ENCODE assay signal across 8 mouse cellular contexts in genomic region chr17:11918123-11918801, GRCm38 (mm10).
DNase-seq lines count a peak whose midpoint lies in the region; ATAC-seq and TF ChIP-seq lines count a peak whose summit lies in the region.
"Had no signal": no experiment of that assay in that cellular context is flagged by ENCODE, and none has a peak within 500 bp of the region (broad histone marks: within the 10 kb centered on the region; RNA-seq: fewer than 3 reads in every experiment).

No protein-coding gene starts in this region.

- no peaks in the 10 kb centered on the region for H3K36me3 ChIP-seq in hindbrain, embryonic 10.5 days
- H3K36me3 ChIP-seq in stomach, postnatal 0 days (ENCODE audit: control insufficient read depth, insufficient read depth, low read length), result no peaks in the 10 kb centered on the region
- no peaks in the 10 kb centered on the region for H3K36me3 ChIP-seq in thymus, adult 2 months (ENCODE audit: control insufficient read depth, insufficient read depth, low read length)
- H3K36me3 ChIP-seq: embryonic facial prominence, embryonic 15.5 days had no signal

- intact Hi-C loops in left cerebral cortex, postnatal 25 days (cut with DNase I), result no loop called here

- no peak for TF ChIP-seq POLR2A in thymus, adult 2 months (IDR thresholded peaks at IDR 0.05; ENCODE audit: control insufficient read depth, extremely low read depth, insufficient read depth, low read length, poor library complexity)

- TF ChIP-seq CTCF in stomach, postnatal 0 days (IDR thresholded peaks at IDR 0.05; ENCODE audit: low read depth), result peak; percentile 64
- no peak for TF ChIP-seq CTCF in thymus, adult 2 months (IDR thresholded peaks at IDR 0.05; ENCODE audit: borderline replicate concordance, control insufficient read depth, extremely low read depth, insufficient read depth, low read length, poor library complexity)

- H3K4me2 ChIP-seq in stomach, postnatal 0 days (replicated peaks; ENCODE audit: low read depth), result no peak overlapping the region
- H3K4me2 ChIP-seq: embryonic facial prominence, embryonic 15.5 days had no signal

- no peak overlapping the region for H3K4me3 ChIP-seq in hindbrain, embryonic 10.5 days
- no peak overlapping the region for H3K4me3 ChIP-seq in stomach, postnatal 0 days (ENCODE audit: low read depth, low read length)
- H3K4me3 ChIP-seq in thymus, adult 2 months (ENCODE audit: control insufficient read depth, insufficient read depth, low read length), result no peak overlapping the region
- H3K4me3 ChIP-seq: embryonic facial prominence, embryonic 15.5 days had no signal

- H3K9ac ChIP-seq in stomach, postnatal 0 days (ENCODE audit: low read length), result no peak overlapping the region
- H3K9ac ChIP-seq: embryonic facial prominence, embryonic 15.5 days had no signal

- no peak overlapping the region for H3K27ac ChIP-seq in hindbrain, embryonic 10.5 days
- H3K27ac ChIP-seq in stomach, postnatal 0 days (replicated peaks), result no peak overlapping the region
- H3K27ac ChIP-seq in thymus, adult 2 months (ENCODE audit: control insufficient read depth, insufficient read depth, low read length), result no peak overlapping the region
- H3K27ac ChIP-seq: embryonic facial prominence, embryonic 15.5 days had no signal

- TF ChIP-seq EP300 in stomach, postnatal 0 days (optimal IDR thresholded peaks at IDR 0.05), result no peak

- H3K9me3 ChIP-seq in hindbrain, embryonic 10.5 days, result no peaks in the 10 kb centered on the region
- H3K9me3 ChIP-seq in stomach, postnatal 0 days (ENCODE audit: control insufficient read depth, low read length), result no peaks in the 10 kb centered on the region
- H3K9me3 ChIP-seq: embryonic facial prominence, embryonic 15.5 days had no signal

- peaks cover 20% of the 10 kb centered on the region for H3K27me3 ChIP-seq in hindbrain, embryonic 10.5 days (ENCODE audit: insufficient read depth, poor library complexity, severe bottlenecking)
- H3K27me3 ChIP-seq in stomach, postnatal 0 days (ENCODE audit: control insufficient read depth, insufficient read depth, low read length), result no peaks in the 10 kb centered on the region; the same call in 1 of the 2 replicates
- H3K27me3 ChIP-seq in thymus, adult 2 months (ENCODE audit: control insufficient read depth, insufficient read depth, low read length), result no peaks in the 10 kb centered on the region

- peaks cover 6% of the 10 kb centered on the region for H3K4me1 ChIP-seq in hindbrain, embryonic 10.5 days (replicated peaks)
- H3K4me1 ChIP-seq in stomach, postnatal 0 days (replicated peaks; ENCODE audit: control insufficient read depth, insufficient read depth), result no peaks in the 10 kb centered on the region
- H3K4me1 ChIP-seq in thymus, adult 2 months (replicated peaks; ENCODE audit: control insufficient read depth, insufficient read depth, low read length), result no peaks in the 10 kb centered on the region

- 53% methylated on average over 12 of the region's 12 CpGs for WGBS in hindbrain, embryonic 10.5 days
- 53% methylated on average over 12 of the region's 12 CpGs for WGBS in stomach, postnatal 0 days
- 65% methylated on average over 12 of the region's 12 CpGs for WGBS in thymus, adult 2 months

- DNase-seq in ovary, postnatal 14 days (ENCODE audit: low spot score), result peak; percentile 6
- no peak for DNase-seq in ovary, postnatal 36 days (ENCODE audit: low spot score)
- peak; percentile 63 for DNase-seq in cerebellum, adult 9-10 months
- peak; percentile 32 for DNase-seq in hindbrain, embryonic 10.5 days (ENCODE audit: low spot score)
- peak; percentile 58 to 62 for DNase-seq in left cerebral cortex, postnatal 25 days (ENCODE audit: low spot score in 2 of 2)
- peak; percentile 16 for DNase-seq in stomach, postnatal 0 days (ENCODE audit: low spot score)
- DNase-seq in thymus, adult 2 months, result no peak

- ATAC-seq in stomach, postnatal 0 days (ENCODE audit: low FRiP score, low TSS enrichment), result no peak

Comparison
In these comparisons a context has a peak if more than half of its experiments do, and no peak if none do; other contexts are left out.
1. DNase-seq: peak in ovary, postnatal 14 days (single experiment), cerebellum, adult 9-10 months (single experiment), hindbrain, embryonic 10.5 days (single experiment), left cerebral cortex, postnatal 25 days (2 of 2) and stomach, postnatal 0 days (single experiment); none in ovary, postnatal 36 days (single experiment) and thymus, adult 2 months (single experiment).